11 mouse cellular contexts compared by ENCODE assay signal in genomic region chr12:83087010-83087409, GRCm38 (mm10).
DNase-seq lines count a peak whose midpoint lies in the region; ATAC-seq and TF ChIP-seq lines count a peak whose summit lies in the region.
"Had no signal": no experiment of that assay in that cellular context is flagged by ENCODE, and none has a peak within 500 bp of the region (broad histone marks: within the 10 kb centered on the region; RNA-seq: fewer than 3 reads in every experiment).

No protein-coding gene starts in this region.

- H3K9ac ChIP-seq in heart, embryonic 11.5 days (ENCODE audit: low read depth, low read length): no peak overlapping the region
- no peak overlapping the region for H3K9ac ChIP-seq in lung, embryonic 16.5 days (ENCODE audit: low read length)
- no peak overlapping the region for H3K9ac ChIP-seq in kidney, embryonic 14.5 days (ENCODE audit: low read depth, low read length)
- H3K9ac ChIP-seq in liver, postnatal 0 days (replicated peaks): no peak overlapping the region
- H3K9ac ChIP-seq: hindbrain, embryonic 12.5 days; neural tube, embryonic 15.5 days had no signal

- H3K27me3 ChIP-seq in heart, embryonic 11.5 days (ENCODE audit: control insufficient read depth, insufficient read depth, low read length): no peaks in the 10 kb centered on the region
- no peaks in the 10 kb centered on the region for H3K27me3 ChIP-seq in lung, embryonic 16.5 days (ENCODE audit: control insufficient read depth, insufficient read depth, low read depth, low read length)
- no peaks in the 10 kb centered on the region for H3K27me3 ChIP-seq in kidney, embryonic 14.5 days (ENCODE audit: control insufficient read depth, insufficient read depth, low read length)
- H3K27me3 ChIP-seq in liver, postnatal 0 days (ENCODE audit: insufficient read depth, low read length): no peaks in the 10 kb centered on the region
- H3K27me3 ChIP-seq: hindbrain, embryonic 12.5 days; neural tube, embryonic 15.5 days had no signal

- no peak for ATAC-seq in heart, embryonic 11.5 days (replicated peaks; ENCODE audit: insufficient number of reproducible peaks, low FRiP score, low TSS enrichment)
- ATAC-seq in lung, embryonic 16.5 days (ENCODE audit: low read depth): no peak
- ATAC-seq in kidney, embryonic 14.5 days (ENCODE audit: low FRiP score, low TSS enrichment): no peak
- ATAC-seq in liver, postnatal 0 days: peak; percentile 35

- DNase-seq in heart, adult 8-10 months (ENCODE audit: low spot score): no peak
- no peak for DNase-seq in lung, postnatal 25 days (ENCODE audit: low spot score)
- DNase-seq in liver, postnatal 0 days: no peak
- no peak for DNase-seq in ovary, adult 18-20 months (ENCODE audit: low spot score)
- DNase-seq: thymus, postnatal 25 days had no signal

- no peaks in the 10 kb centered on the region for H3K36me3 ChIP-seq in heart, embryonic 11.5 days (ENCODE audit: control insufficient read depth, insufficient read depth, low read length)
- H3K36me3 ChIP-seq in lung, embryonic 16.5 days (ENCODE audit: control insufficient read depth, insufficient read depth, low read length): no peaks in the 10 kb centered on the region
- no peaks in the 10 kb centered on the region for H3K36me3 ChIP-seq in kidney, embryonic 14.5 days (ENCODE audit: control insufficient read depth, insufficient read depth, low read length)
- H3K36me3 ChIP-seq in liver, postnatal 0 days (replicated peaks; ENCODE audit: insufficient read depth, low read length): no peaks in the 10 kb centered on the region
- H3K36me3 ChIP-seq: hindbrain, embryonic 12.5 days; neural tube, embryonic 15.5 days had no signal

- no peaks in the 10 kb centered on the region for H3K9me3 ChIP-seq in heart, embryonic 11.5 days (replicated peaks; ENCODE audit: control insufficient read depth, low read length)
- no peaks in the 10 kb centered on the region for H3K9me3 ChIP-seq in lung, embryonic 16.5 days (ENCODE audit: control insufficient read depth, low read length)
- no peaks in the 10 kb centered on the region for H3K9me3 ChIP-seq in kidney, embryonic 14.5 days (ENCODE audit: control insufficient read depth, low read length)
- no peaks in the 10 kb centered on the region for H3K9me3 ChIP-seq in liver, postnatal 0 days (ENCODE audit: low read length)
- H3K9me3 ChIP-seq: hindbrain, embryonic 12.5 days; neural tube, embryonic 15.5 days had no signal

- H3K27ac ChIP-seq in heart, embryonic 11.5 days (ENCODE audit: low read depth, low read length): peak overlapping the region; percentile 38; the same call in 1 of the 2 replicates
- peak overlapping the region; percentile 5; the same call in 1 of the 2 replicates for H3K27ac ChIP-seq in lung, embryonic 16.5 days (ENCODE audit: low read length)
- H3K27ac ChIP-seq in kidney, embryonic 14.5 days (ENCODE audit: low read depth, low read length): peak overlapping the region; percentile 47
- no peak overlapping the region; the same call in 1 of the 2 replicates for H3K27ac ChIP-seq in liver, postnatal 0 days (ENCODE audit: low read depth)
- H3K27ac ChIP-seq: hindbrain, embryonic 12.5 days; neural tube, embryonic 15.5 days had no signal

- no peak overlapping the region for H3K4me3 ChIP-seq in heart, embryonic 11.5 days (ENCODE audit: low read depth, low read length)
- no peak overlapping the region for H3K4me3 ChIP-seq in lung, embryonic 16.5 days (ENCODE audit: low read length)
- no peak overlapping the region for H3K4me3 ChIP-seq in kidney, embryonic 14.5 days (ENCODE audit: low read length)
- H3K4me3 ChIP-seq in liver, postnatal 0 days (ENCODE audit: low read depth, low read length): no peak overlapping the region
- H3K4me3 ChIP-seq: erythroblast, embryonic 14.5 days; hindbrain, embryonic 12.5 days; neural tube, embryonic 15.5 days had no signal

- peaks cover 19% of the 10 kb centered on the region for H3K4me1 ChIP-seq in heart, embryonic 11.5 days (ENCODE audit: control insufficient read depth, insufficient read depth, low read length)
- H3K4me1 ChIP-seq in lung, embryonic 16.5 days (replicated peaks; ENCODE audit: control insufficient read depth, insufficient read depth, low read length): peaks cover 9% of the 10 kb centered on the region
- peaks cover 8% of the 10 kb centered on the region for H3K4me1 ChIP-seq in kidney, embryonic 14.5 days (ENCODE audit: control insufficient read depth, insufficient read depth, low read length)
- peaks cover 5% of the 10 kb centered on the region; the same call in 1 of the 2 replicates for H3K4me1 ChIP-seq in liver, postnatal 0 days (ENCODE audit: insufficient read depth)
- H3K4me1 ChIP-seq: hindbrain, embryonic 12.5 days; neural tube, embryonic 15.5 days had no signal

- no peak for TF ChIP-seq EP300 in liver, postnatal 0 days (IDR thresholded peaks at IDR 0.05; ENCODE audit: low read depth)

- TF ChIP-seq CTCF in liver, postnatal 0 days (IDR thresholded peaks at IDR 0.05; ENCODE audit: low read depth): no peak

- H3K4me2 ChIP-seq in heart, embryonic 11.5 days: no peak overlapping the region
- no peak overlapping the region for H3K4me2 ChIP-seq in lung, embryonic 16.5 days (ENCODE audit: low read depth, low read length)
- H3K4me2 ChIP-seq in kidney, embryonic 14.5 days (replicated peaks; ENCODE audit: low read depth, low read length): no peak overlapping the region
- no peak overlapping the region for H3K4me2 ChIP-seq in liver, postnatal 0 days (ENCODE audit: low read depth, low read length)
- H3K4me2 ChIP-seq: hindbrain, embryonic 12.5 days; neural tube, embryonic 15.5 days had no signal

- WGBS in heart, embryonic 11.5 days (ENCODE audit: insufficient replicate concordance): 66% methylated on average over 4 of the region's 4 CpGs
- 59% methylated on average over 4 of the region's 4 CpGs for WGBS in lung, embryonic 16.5 days
- 78% methylated on average over 4 of the region's 4 CpGs for WGBS in kidney, embryonic 14.5 days
- 67% methylated on average over 4 of the region's 4 CpGs for WGBS in liver, postnatal 0 days (ENCODE audit: insufficient replicate concordance)
